Mouse (Mus musculus): ENCODE measurements at regions not wholly inside any gene's neighbourhood (a gene's known extent, or its start where the extent isn't known, plus 50 kb on each side); places are given as distances from the start of the nearest gene placed in this dataset.

DNA sequence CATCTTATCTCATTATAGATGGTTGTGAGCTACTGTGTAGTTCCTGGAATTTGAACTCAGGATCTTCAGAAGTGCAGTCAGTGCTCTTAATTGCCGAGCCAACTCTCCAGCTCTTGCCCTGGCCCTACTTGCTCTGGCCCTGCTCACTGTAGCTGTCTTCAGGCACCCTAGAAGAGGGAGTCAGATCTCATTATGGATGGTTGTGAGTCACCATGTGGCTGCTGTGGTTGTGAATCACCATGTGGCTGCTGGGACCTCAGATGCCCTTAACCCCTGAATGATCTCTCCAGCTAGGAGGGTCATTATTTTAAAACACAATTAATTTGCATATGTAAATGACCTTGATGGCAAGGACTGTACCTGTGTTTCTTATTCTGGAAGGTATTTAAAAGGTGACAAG, 249.1 kb upstream of the Pfkp start:
- TF ChIP-seq POLR2A (IDR thresholded peaks at IDR 0.05; ENCODE audit: borderline replicate concordance, extremely low read depth, low read depth, low read length) = no peak
- TF ChIP-seq CTCF (IDR thresholded peaks at IDR 0.05; ENCODE audit: insufficient read depth, low read length) = no peak

Data from lung, adult 2 months (tissue).